Mouse (Mus musculus) forebrain, embryonic 16.5 days (tissue): ENCODE measurements at regions not wholly inside any gene's neighbourhood (a gene's known extent, or its start where the extent isn't known, plus 50 kb on each side); places are given as distances from the start of the nearest gene placed in this dataset.

Experiments used
- ATAC-seq: fragments of 200-750 bp; cut with Nextera tagmentation; 2 replicates; pipeline ENCODE4 v1.8.0; 2017; ENCODE audit warnings: mild to moderate bottlenecking, moderate library complexity
- H3K27ac ChIP-seq: fragments of 300-500 bp; sonication (generic); 2 replicates; pipeline ENCODE4 v1.5.1; 2014; ENCODE audit warnings: low read length, control low read depth
- H3K27me3 ChIP-seq: fragments of 300-500 bp; sonication (generic); replicated peaks from 2 replicates; pipeline ENCODE4 v1.6.1; 2014; ENCODE audit warnings: low read length; ENCODE audit not compliant: control insufficient read depth, insufficient read depth
- H3K36me3 ChIP-seq: fragments of 300-500 bp; sonication (generic); 2 replicates; pipeline ENCODE4 v1.6.1; 2014; ENCODE audit not compliant: control insufficient read depth, insufficient read depth
- H3K4me1 ChIP-seq: fragments of 300-500 bp; sonication (generic); replicated peaks from 2 replicates; pipeline ENCODE4 v1.6.1; 2014; ENCODE audit warnings: low read length; ENCODE audit not compliant: control insufficient read depth, insufficient read depth
- H3K4me2 ChIP-seq: fragments of 300-500 bp; sonication (generic); 2 replicates; pipeline ENCODE4 v1.6.1; 2014; ENCODE audit warnings: mild to moderate bottlenecking, low read length, control low read depth
- H3K4me3 ChIP-seq: fragments of 300-500 bp; sonication (generic); replicated peaks from 2 replicates; pipeline ENCODE4 v1.5.1; 2014; ENCODE audit warnings: mild to moderate bottlenecking, low read length, control low read depth
- H3K9ac ChIP-seq: fragments of 300-500 bp; sonication (generic); replicated peaks from 2 replicates; pipeline ENCODE4 v1.6.1; 2014; ENCODE audit warnings: low read depth, low read length, control low read depth
- H3K9me3 ChIP-seq: fragments of 300-500 bp; sonication (generic); 2 replicates; pipeline ENCODE4 v1.6.1; 2016; ENCODE audit warnings: low read length; ENCODE audit not compliant: control insufficient read depth
- whole genome bisulfite sequencing: fragments of 180-500 bp; shearing (Covaris S2); extraction: QIAGEN DNeasy Blood & Tissue Kit; methylation state at CpG from one replicate; pipeline ENCODE4 v1.1.7; 2014; 5-methylcytosine and 5-hydroxymethylcytosine counted together

GRCm38 (mm10) chr2:146565693-146566092 is 53.5 kb upstream of the Ralgapa2 start:
- no peak overlapping the region for H3K27ac ChIP-seq
- H3K27me3 ChIP-seq, result no peaks in the 10 kb centered on the region
- H3K4me2 ChIP-seq, result no peak overlapping the region
- H3K4me1 ChIP-seq, result no peaks in the 10 kb centered on the region
- no peak overlapping the region for H3K4me3 ChIP-seq
- H3K9ac ChIP-seq, result no peak overlapping the region
- H3K36me3 ChIP-seq, result no peaks in the 10 kb centered on the region
- WGBS, result 79% methylated on average over 6 of the region's 6 CpGs
- H3K9me3 ChIP-seq, result no peaks in the 10 kb centered on the region
- no peak for ATAC-seq

- H3K4me1 ChIP-seq, result no peaks in the 10 kb centered on the region
- H3K36me3 ChIP-seq, result no peaks in the 10 kb centered on the region
- H3K9ac ChIP-seq, result no peak overlapping the region
- H3K27me3 ChIP-seq, result no peaks in the 10 kb centered on the region
- ATAC-seq, result no peak
- H3K4me3 ChIP-seq, result no peak overlapping the region
- 90% methylated on average over 11 of the region's 11 CpGs for WGBS
- H3K9me3 ChIP-seq, result no peaks in the 10 kb centered on the region
- H3K4me2 ChIP-seq, result no peak overlapping the region
- no peak overlapping the region for H3K27ac ChIP-seq
These were observed 56.2 kb upstream of the Ralgapa2 start for GRCm38 (mm10) chr2:146568171-146568842.

- no peak for ATAC-seq
- H3K27ac ChIP-seq, result no peak overlapping the region
- no peak overlapping the region for H3K4me2 ChIP-seq
These were observed 58.9 kb upstream of the Ralgapa2 start for GRCm38 (mm10) chr2:146571036-146571435.

GRCm38 (mm10) chr2:146571857-146572256 is 59.7 kb upstream of the Ralgapa2 start:
- no peaks in the 10 kb centered on the region for H3K4me1 ChIP-seq
- WGBS, result 96% methylated on average over 9 of the region's 9 CpGs
- no peak for ATAC-seq

More at GRCm38 (mm10) chr2:146571036-146571435, 58.9 kb upstream of the Ralgapa2 start:
- Histone ChIP-seq H3K4me3 (no peak overlapping the region), H3K4me1 (no peaks in the 10 kb centered on the region), H3K9me3 (no peaks in the 10 kb centered on the region), H3K27me3 (no peaks in the 10 kb centered on the region), H3K36me3 (no peaks in the 10 kb centered on the region), H3K9ac (no peak overlapping the region)
- WGBS, result 93% methylated on average over 11 of the region's 11 CpGs

GRCm38 (mm10) chr2:146575610-146576297 is 63.6 kb upstream of the Ralgapa2 start:
- Histone ChIP-seq H3K4me2 (no peak overlapping the region), H3K4me3 (no peak overlapping the region), H3K9me3 (no peaks in the 10 kb centered on the region), H3K4me1 (no peaks in the 10 kb centered on the region), H3K9ac (no peak overlapping the region), H3K36me3 (no peaks in the 10 kb centered on the region), H3K27ac (no peak overlapping the region), H3K27me3 (no peaks in the 10 kb centered on the region)
- no peak for ATAC-seq
- WGBS, result 62% methylated on average over 3 of the region's 3 CpGs

More at GRCm38 (mm10) chr2:146571857-146572256, 59.7 kb upstream of the Ralgapa2 start:
- Histone ChIP-seq H3K9me3 (no peaks in the 10 kb centered on the region), H3K27ac (no peak overlapping the region), H3K9ac (no peak overlapping the region), H3K27me3 (no peaks in the 10 kb centered on the region), H3K4me2 (no peak overlapping the region), H3K36me3 (no peaks in the 10 kb centered on the region), H3K4me3 (no peak overlapping the region)

- Histone ChIP-seq H3K4me2 (no peak overlapping the region), H3K4me3 (no peak overlapping the region), H3K36me3 (no peaks in the 10 kb centered on the region), H3K4me1 (no peaks in the 10 kb centered on the region), H3K27me3 (no peaks in the 10 kb centered on the region), H3K9ac (no peak overlapping the region), H3K27ac (no peak overlapping the region), H3K9me3 (no peaks in the 10 kb centered on the region)
- WGBS, result 70% methylated on average over 4 of the region's 4 CpGs
- no peak for ATAC-seq
These were observed 64.3 kb upstream of the Ralgapa2 start for GRCm38 (mm10) chr2:146576298-146576905.

GRCm38 (mm10) chr2:146577096-146577495 is 65.0 kb upstream of the Ralgapa2 start:
- no peaks in the 10 kb centered on the region for H3K4me1 ChIP-seq
- H3K27me3 ChIP-seq, result no peaks in the 10 kb centered on the region
- H3K36me3 ChIP-seq, result no peaks in the 10 kb centered on the region
- no peak overlapping the region for H3K4me3 ChIP-seq
- no peak overlapping the region for H3K4me2 ChIP-seq
- no peaks in the 10 kb centered on the region for H3K9me3 ChIP-seq
- 85% methylated on average over 3 of the region's 3 CpGs for WGBS
- H3K9ac ChIP-seq, result no peak overlapping the region
- no peak for ATAC-seq
- no peak overlapping the region for H3K27ac ChIP-seq

GRCm38 (mm10) chr2:146581220-146581619 is 69.1 kb upstream of the Ralgapa2 start:
- H3K27me3 ChIP-seq, result no peaks in the 10 kb centered on the region
- WGBS, result 87% methylated on average over 3 of the region's 3 CpGs
- H3K36me3 ChIP-seq, result no peaks in the 10 kb centered on the region
- ATAC-seq, result no peak
- H3K4me2 ChIP-seq, result no peak overlapping the region
- no peaks in the 10 kb centered on the region for H3K4me1 ChIP-seq
- no peak overlapping the region for H3K9ac ChIP-seq
- H3K27ac ChIP-seq, result no peak overlapping the region
- H3K4me3 ChIP-seq, result no peak overlapping the region
- H3K9me3 ChIP-seq, result no peaks in the 10 kb centered on the region

- Histone ChIP-seq H3K36me3 (no peaks in the 10 kb centered on the region), H3K4me3 (no peak overlapping the region), H3K9me3 (no peaks in the 10 kb centered on the region), H3K9ac (no peak overlapping the region), H3K4me2 (no peak overlapping the region), H3K27ac (no peak overlapping the region), H3K4me1 (no peaks in the 10 kb centered on the region), H3K27me3 (no peaks in the 10 kb centered on the region)
- no peak for ATAC-seq
These were observed 71.8 kb upstream of the Ralgapa2 start for GRCm38 (mm10) chr2:146583807-146584388.
